Mouse (Mus musculus) hindbrain, embryonic 15.5 days (tissue): ENCODE measurements around the gene Aurka. TPM values are rescaled to one million over a fixed set of nuclear protein-coding genes. Genes with fewer than 3 reads are reported as not detected.

Experiments
- ATAC-seq: fragments of 200-750 bp; cut with Nextera tagmentation; 2 replicates; pipeline ENCODE4 v1.8.0; 2017; ENCODE audit warnings: low read depth, moderate number of reproducible peaks, moderate TSS enrichment; ENCODE audit not compliant: low FRiP score
- H3K27ac ChIP-seq: fragments of 300-500 bp; sonication (generic); replicated peaks from 2 replicates; pipeline ENCODE4 v1.5.1; 2015; ENCODE audit warnings: mild to moderate bottlenecking, inconsistent platforms
- H3K27me3 ChIP-seq: fragments of 300-500 bp; sonication (generic); 2 replicates; pipeline ENCODE4 v1.6.1; 2015; ENCODE audit warnings: control low read depth, inconsistent platforms
- H3K36me3 ChIP-seq: fragments of 300-500 bp; sonication (generic); 2 replicates; pipeline ENCODE4 v1.6.1; 2015; ENCODE audit warnings: control low read depth, inconsistent platforms
- H3K4me1 ChIP-seq: fragments of 300-500 bp; sonication (generic); replicated peaks from 2 replicates; pipeline ENCODE4 v1.6.1; 2015; ENCODE audit warnings: control low read depth, inconsistent platforms
- H3K4me2 ChIP-seq: fragments of 300-500 bp; sonication (generic); 2 replicates; pipeline ENCODE4 v1.6.1; 2015; ENCODE audit warnings: moderate library complexity, mild to moderate bottlenecking, inconsistent platforms
- H3K4me3 ChIP-seq: fragments of 300-500 bp; sonication (generic); 2 replicates; pipeline ENCODE4 v1.5.1; 2015; ENCODE audit warnings: mild to moderate bottlenecking, inconsistent platforms
- H3K9ac ChIP-seq: fragments of 300-500 bp; sonication (generic); 2 replicates; pipeline ENCODE4 v1.6.1; 2015; ENCODE audit warnings: inconsistent platforms
- H3K9me3 ChIP-seq: fragments of 300-500 bp; sonication (generic); 2 replicates; pipeline ENCODE4 v1.6.1; 2016; ENCODE audit warnings: control low read depth, inconsistent platforms
- WGBS: fragments of 180-500 bp; shearing (Covaris S2); methylation state at CpG from one replicate; pipeline ENCODE4 v1.1.7; 2015; 5-methylcytosine and 5-hydroxymethylcytosine counted together
- polyA plus RNA-seq: library from polyadenylated mRNA; unstranded; fragments of >200 nt; fragmentation: Nextera tagmentation; extraction: Ambion mirVana; gene quantifications from 2 replicates; pipeline ENCODE4 v1.2.1, GENCODE M21; 2015

Gene Aurka
- polyA plus RNA-seq = 21.4 and 24.5 TPM in 2 replicates

DNA sequence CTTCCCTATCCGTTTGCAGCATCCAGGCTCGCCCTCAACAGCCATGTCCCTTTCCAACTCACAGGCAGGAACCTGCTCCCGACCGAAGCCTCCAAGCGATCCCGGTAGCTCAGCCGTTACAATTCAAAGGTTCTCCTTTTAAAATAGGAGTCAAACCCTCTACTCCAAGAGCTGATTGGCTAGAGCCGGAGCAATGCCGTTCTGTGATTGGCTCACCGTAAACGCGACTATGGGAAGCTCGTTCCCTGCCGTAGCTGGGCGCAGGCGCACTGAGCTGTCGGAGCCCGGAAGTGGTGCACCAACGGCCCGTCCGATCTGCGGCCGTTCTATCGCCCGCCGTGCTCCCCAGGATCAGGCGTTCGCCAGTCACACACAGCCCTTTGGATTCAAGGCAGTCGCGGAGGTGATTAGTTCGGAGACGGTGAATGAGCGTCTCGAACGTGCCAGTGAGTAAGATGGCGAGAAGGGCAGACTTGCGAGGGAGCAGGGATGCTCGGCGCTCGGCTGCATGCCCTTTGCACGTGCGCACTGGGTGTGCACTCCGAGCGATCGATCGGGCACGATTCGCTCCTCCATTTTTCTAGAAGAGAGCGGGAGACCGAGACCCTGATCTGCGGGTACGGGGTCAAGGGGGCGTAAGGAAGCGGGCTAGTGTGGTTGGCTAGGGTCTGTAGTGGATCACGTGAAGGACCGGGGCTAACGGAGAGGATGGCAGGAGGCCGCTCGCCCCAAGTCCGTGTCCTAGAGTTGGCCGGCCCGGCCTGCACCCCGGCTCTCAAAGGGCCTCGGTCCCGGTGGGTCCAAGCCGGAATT, at the start of gene Aurka, which contains the start of gene Cstf1:
Gene Aurka (minus strand): TSS at position 125 of the 813 bp plus-strand sequence.
Gene Cstf1 (plus strand): TSS at position 271 of the 813 bp plus-strand sequence.
- Histone ChIP-seq H3K27me3 (no peaks in the 10 kb centered on the region), H3K9me3 (no peaks in the 10 kb centered on the region), H3K36me3 (peaks cover 19% of the 10 kb centered on the region), H3K4me2 (peak within 1 kb of the TSS; percentile 78), H3K9ac (peak within 1 kb of the TSS; percentile 85), H3K27ac (peak within 1 kb of the TSS; percentile 92), H3K4me3 (peak within 1 kb of the TSS; percentile 81), H3K4me1 (peaks cover 24% of the 10 kb centered on the region)
- WGBS = under 1% methylated on average over 66 of the region's 66 CpGs
- ATAC-seq = peak; percentile 99

- no peaks in the 10 kb centered on the region for H3K27me3 ChIP-seq
- H3K4me3 ChIP-seq = no peak overlapping the region
- H3K9me3 ChIP-seq = no peaks in the 10 kb centered on the region
- no peaks in the 10 kb centered on the region for H3K4me1 ChIP-seq
- no peak overlapping the region for H3K4me2 ChIP-seq
- no peaks in the 10 kb centered on the region for H3K36me3 ChIP-seq
- H3K9ac ChIP-seq = no peak overlapping the region
- WGBS = 85% methylated on average over 5 of the region's 5 CpGs
- no peak overlapping the region for H3K27ac ChIP-seq
- ATAC-seq = no peak
Measured at GRCm38 (mm10) chr2:172418208-172418607, 47.9 kb upstream of the Aurka start.

DNA sequence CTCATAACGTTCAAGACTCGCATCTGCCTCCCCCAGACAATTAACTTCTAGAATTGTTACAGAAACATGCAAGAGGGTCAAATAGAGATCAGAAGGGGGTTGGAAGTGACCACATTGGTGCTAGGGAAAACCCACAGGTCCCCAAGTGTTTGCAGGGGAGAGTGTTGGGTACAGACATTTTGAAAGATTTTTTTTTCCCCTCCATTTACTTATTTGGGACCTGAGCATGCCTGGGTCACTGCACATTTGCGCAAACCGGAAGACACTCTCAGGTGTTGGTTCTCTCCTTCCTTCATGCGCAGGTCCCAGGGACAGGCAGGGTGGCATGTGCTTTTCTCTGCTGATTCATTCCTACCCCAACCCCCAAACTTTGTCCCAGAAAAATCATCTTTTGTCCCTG, 46.5 kb upstream of the Aurka start:
- no peak for ATAC-seq
- H3K9me3 ChIP-seq = no peaks in the 10 kb centered on the region
- H3K4me1 ChIP-seq = peaks cover 4% of the 10 kb centered on the region; the same call in 1 of the 2 replicates
- 90% methylated on average over 5 of the region's 5 CpGs for WGBS
- no peak overlapping the region for H3K9ac ChIP-seq
- no peaks in the 10 kb centered on the region for H3K36me3 ChIP-seq
- H3K4me3 ChIP-seq = no peak overlapping the region
- H3K4me2 ChIP-seq = no peak overlapping the region
- no peaks in the 10 kb centered on the region for H3K27me3 ChIP-seq
- no peak overlapping the region for H3K27ac ChIP-seq

- Histone ChIP-seq H3K9me3 (no peaks in the 10 kb centered on the region), H3K36me3 (no peaks in the 10 kb centered on the region), H3K4me2 (no peak overlapping the region), H3K27me3 (no peaks in the 10 kb centered on the region), H3K4me3 (no peak overlapping the region), H3K9ac (no peak overlapping the region), H3K4me1 (peaks cover 4% of the 10 kb centered on the region; the same call in 1 of the 2 replicates), H3K27ac (no peak overlapping the region)
- ATAC-seq = no peak
- 71% methylated on average over 12 of the region's 12 CpGs for WGBS
Measured at GRCm38 (mm10) chr2:172416218-172416617, 45.9 kb upstream of the Aurka start.

- peaks cover 4% of the 10 kb centered on the region; the same call in 1 of the 2 replicates for H3K4me1 ChIP-seq
- H3K27ac ChIP-seq = no peak overlapping the region
- H3K4me2 ChIP-seq = no peak overlapping the region
- no peak overlapping the region for H3K4me3 ChIP-seq
- H3K9me3 ChIP-seq = no peaks in the 10 kb centered on the region
- no peaks in the 10 kb centered on the region for H3K36me3 ChIP-seq
- 59% methylated on average over 5 of the region's 5 CpGs for WGBS
- no peak overlapping the region for H3K9ac ChIP-seq
- no peaks in the 10 kb centered on the region for H3K27me3 ChIP-seq
- ATAC-seq = no peak
Measured at GRCm38 (mm10) chr2:172413894-172414293, 43.6 kb upstream of the Aurka start.

- Histone ChIP-seq H3K9ac (no peak overlapping the region), H3K4me1 (peaks cover 4% of the 10 kb centered on the region; the same call in 1 of the 2 replicates)
Measured at GRCm38 (mm10) chr2:172413273-172413672, 42.9 kb upstream of the Aurka start.

DNA sequence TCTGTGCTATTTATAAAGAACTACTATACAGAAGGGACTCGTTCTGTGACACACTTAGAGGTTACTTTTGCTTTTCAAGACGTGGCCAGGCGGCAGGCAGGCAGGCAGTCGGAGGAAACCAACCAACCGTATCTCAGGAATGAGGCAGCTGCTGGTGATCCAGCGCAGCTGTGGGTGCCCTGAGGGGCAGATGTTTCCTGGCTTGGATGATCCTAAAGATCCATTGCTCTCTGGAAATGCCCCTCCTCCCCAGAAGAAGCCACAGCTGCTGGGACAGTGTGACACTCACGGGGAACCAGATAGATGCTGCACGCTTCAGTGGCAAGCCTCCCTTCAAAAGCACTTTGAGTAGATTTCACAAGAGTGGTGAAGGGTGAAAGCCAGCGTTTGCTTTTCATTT, 42.1 kb upstream of the Aurka start:
- 11% methylated on average over 9 of the region's 9 CpGs for WGBS
- Histone ChIP-seq H3K9me3 (no peaks in the 10 kb centered on the region), H3K36me3 (no peaks in the 10 kb centered on the region), H3K27me3 (no peaks in the 10 kb centered on the region), H3K9ac (no peak overlapping the region), H3K27ac (no peak overlapping the region), H3K4me2 (peak overlapping the region; percentile 44), H3K4me3 (no peak overlapping the region), H3K4me1 (peaks cover 4% of the 10 kb centered on the region; the same call in 1 of the 2 replicates)
- ATAC-seq = 0 out of 2 replicates have a peak, but pooled peaks have one; percentile 23

More at GRCm38 (mm10) chr2:172413273-172413672, 42.9 kb upstream of the Aurka start:
- Histone ChIP-seq H3K4me2 (no peak overlapping the region), H3K4me3 (no peak overlapping the region), H3K9me3 (no peaks in the 10 kb centered on the region), H3K36me3 (no peaks in the 10 kb centered on the region), H3K27me3 (no peaks in the 10 kb centered on the region), H3K27ac (no peak overlapping the region)
- WGBS = 26% methylated on average over 4 of the region's 4 CpGs
- no peak for ATAC-seq

GRCm38 (mm10) chr2:172411091-172411490, 40.8 kb upstream of the Aurka start:
- Histone ChIP-seq H3K9ac (no peak overlapping the region), H3K9me3 (no peaks in the 10 kb centered on the region), H3K27ac (no peak overlapping the region), H3K27me3 (no peaks in the 10 kb centered on the region), H3K36me3 (no peaks in the 10 kb centered on the region), H3K4me3 (no peak overlapping the region), H3K4me2 (no peak overlapping the region), H3K4me1 (peaks cover 4% of the 10 kb centered on the region; the same call in 1 of the 2 replicates)
- 80% methylated on average over 11 of the region's 11 CpGs for WGBS
- no peak for ATAC-seq

- peaks cover 4% of the 10 kb centered on the region; the same call in 1 of the 2 replicates for H3K4me1 ChIP-seq
- ATAC-seq = no peak
- no peaks in the 10 kb centered on the region for H3K36me3 ChIP-seq
- H3K9me3 ChIP-seq = no peaks in the 10 kb centered on the region
- H3K27me3 ChIP-seq = no peaks in the 10 kb centered on the region
- H3K9ac ChIP-seq = no peak overlapping the region
- WGBS = 72% methylated on average over 2 of the region's 2 CpGs
- H3K4me2 ChIP-seq = no peak overlapping the region
- H3K27ac ChIP-seq = no peak overlapping the region
- H3K4me3 ChIP-seq = no peak overlapping the region
Measured at GRCm38 (mm10) chr2:172410686-172411085, 40.4 kb upstream of the Aurka start.

DNA sequence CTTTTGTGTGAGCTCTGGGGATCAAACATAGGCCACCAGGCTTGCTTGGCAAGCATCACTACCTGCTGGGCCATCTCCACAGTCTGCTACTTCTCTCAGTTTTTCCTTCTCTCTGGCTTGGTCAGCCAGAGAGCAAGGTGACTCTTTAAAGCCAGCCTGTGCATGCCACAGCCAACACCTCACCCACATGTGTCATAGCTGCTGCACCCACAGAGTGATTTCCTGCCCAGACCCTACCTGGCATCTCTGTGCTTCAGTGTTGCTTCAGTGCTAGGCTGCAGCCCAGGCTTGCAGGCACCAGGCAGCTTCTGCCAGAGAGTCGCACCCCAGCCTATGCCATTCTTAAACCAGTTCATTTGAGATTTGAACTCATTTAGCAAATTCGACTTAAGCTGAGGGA, 37.2 kb upstream of the Aurka start:
- Histone ChIP-seq H3K36me3 (no peaks in the 10 kb centered on the region), H3K4me1 (peaks cover 2% of the 10 kb centered on the region; the same call in 1 of the 2 replicates), H3K9me3 (no peaks in the 10 kb centered on the region), H3K4me3 (no peak overlapping the region), H3K4me2 (no peak overlapping the region), H3K27ac (no peak overlapping the region), H3K9ac (no peak overlapping the region), H3K27me3 (no peaks in the 10 kb centered on the region)
- no peak for ATAC-seq
- 81% methylated on average over 2 of the region's 2 CpGs for WGBS

DNA sequence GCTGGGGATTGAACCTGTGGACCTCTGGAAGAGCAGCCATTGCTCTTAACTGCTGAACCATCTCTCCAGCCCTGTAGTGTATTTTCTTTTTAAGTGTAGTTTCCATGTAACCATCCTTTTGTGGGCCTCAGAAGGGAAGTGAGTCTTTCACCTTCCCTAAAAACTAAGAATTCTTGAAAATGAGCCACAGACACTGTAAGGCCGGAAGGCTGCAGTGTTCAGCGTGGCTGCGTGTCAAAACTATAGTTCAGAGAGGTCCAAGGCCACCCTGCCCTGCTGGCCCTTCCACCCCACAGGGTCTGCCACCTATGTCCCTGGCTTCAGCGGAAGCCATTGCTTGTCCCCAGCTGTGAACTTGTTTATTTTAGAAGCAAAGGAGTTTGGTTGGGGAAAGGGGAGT, 35.8 kb upstream of the Aurka start:
- Histone ChIP-seq H3K36me3 (no peaks in the 10 kb centered on the region), H3K4me1 (no peaks in the 10 kb centered on the region)

GRCm38 (mm10) chr2:172405011-172405410, 34.7 kb upstream of the Aurka start:
- WGBS = 65% methylated on average over 3 of the region's 3 CpGs
- Histone ChIP-seq H3K36me3 (no peaks in the 10 kb centered on the region), H3K4me3 (no peak overlapping the region), H3K4me1 (no peaks in the 10 kb centered on the region), H3K9ac (no peak overlapping the region), H3K27me3 (no peaks in the 10 kb centered on the region), H3K9me3 (no peaks in the 10 kb centered on the region), H3K4me2 (no peak overlapping the region), H3K27ac (no peak overlapping the region)
- no peak for ATAC-seq

More for the DNA sequence above, 35.8 kb upstream of the Aurka start:
- Histone ChIP-seq H3K27me3 (no peaks in the 10 kb centered on the region), H3K4me3 (no peak overlapping the region), H3K9me3 (no peaks in the 10 kb centered on the region), H3K27ac (no peak overlapping the region), H3K9ac (no peak overlapping the region), H3K4me2 (no peak overlapping the region)
- WGBS = 84% methylated on average over 4 of the region's 4 CpGs
- no peak for ATAC-seq
